Mouse (Mus musculus) E14TG2a.4 (cell line): Measurements from ENCODE around the gene Mgat5.
A peak's percentile ranks its signal among the peaks of the same experiment; 100 is the strongest.

ENCODE experiments used
- H3K27me3 ChIP-seq: 2 replicates; pipeline ENCODE4 v1.6.1; 2014; ENCODE audit warnings: low read length, control low read depth; ENCODE audit not compliant: insufficient read depth
- H3K36me3 ChIP-seq: 2 replicates; pipeline ENCODE4 v1.6.1; 2014; ENCODE audit warnings: low read length, control low read depth; ENCODE audit not compliant: insufficient read depth
- H3K4me1 ChIP-seq: replicated peaks from 2 replicates; pipeline ENCODE4 v1.6.1; 2014; ENCODE audit warnings: low read depth, low read length, control low read depth
- H3K4me3 ChIP-seq: replicated peaks from 2 replicates; pipeline ENCODE4 v1.5.1; 2014; ENCODE audit warnings: mild to moderate bottlenecking, low read length
- H3K9me3 ChIP-seq: 2 replicates; pipeline ENCODE4 v1.6.1; 2014; ENCODE audit warnings: low read length, control low read depth
- CTCF ChIP-seq: conservative IDR thresholded peaks from 2 replicates; pipeline ENCODE4 v1.5.1; 2014; ENCODE audit warnings: low read length
- NANOG ChIP-seq: IDR thresholded peaks from 2 replicates; pipeline ENCODE4 v1.6.1; 2014; ENCODE audit warnings: borderline replicate concordance, low read length, mixed read lengths
- POU5F1 ChIP-seq: IDR thresholded peaks from 2 replicates; pipeline ENCODE4 v1.6.1; 2014; ENCODE audit warnings: low read length, borderline replicate concordance

Mgat5 gene

GRCm38 (mm10) chr1:127173448-127173847 lies 31.4 kb upstream of the Mgat5 start:
- Histone ChIP-seq H3K36me3 (no peaks in the 10 kb centered on the region), H3K4me1 (peaks cover 39% of the 10 kb centered on the region), H3K27me3 (peaks cover 10% of the 10 kb centered on the region; the same call in 1 of the 2 replicates), H3K4me3 (no peak overlapping the region), H3K9me3 (no peaks in the 10 kb centered on the region)
- TF ChIP-seq POU5F1 = no peak
- TF ChIP-seq CTCF = no peak
- TF ChIP-seq NANOG = no peak

- no peak overlapping the region for H3K4me3 ChIP-seq
- H3K36me3 ChIP-seq = no peaks in the 10 kb centered on the region
- TF ChIP-seq NANOG (no peak), POU5F1 (no peak), CTCF (no peak)
- no peaks in the 10 kb centered on the region for H3K4me1 ChIP-seq
- no peaks in the 10 kb centered on the region for H3K9me3 ChIP-seq
- 0 out of 2 replicates have a peak, but pooled peaks cover 3% of the 10 kb centered on the region for H3K27me3 ChIP-seq
Measured at GRCm38 (mm10) chr1:127192396-127192795, 12.4 kb upstream of the Mgat5 start.

- H3K4me1 ChIP-seq = peaks cover 6% of the 10 kb centered on the region
- no peak overlapping the region for H3K4me3 ChIP-seq
- H3K36me3 ChIP-seq = no peaks in the 10 kb centered on the region
- H3K27me3 ChIP-seq = no peaks in the 10 kb centered on the region
- H3K9me3 ChIP-seq = no peaks in the 10 kb centered on the region
- TF ChIP-seq POU5F1 = no peak
- TF ChIP-seq NANOG = no peak
- TF ChIP-seq CTCF = no peak
Measured at GRCm38 (mm10) chr1:127199186-127199585, 5.6 kb upstream of the Mgat5 start.

GRCm38 (mm10) chr1:127202360-127202759 lies 2.5 kb upstream of the Mgat5 start:
- TF ChIP-seq NANOG (no peak), POU5F1 (no peak), CTCF (no peak)

GRCm38 (mm10) chr1:127203231-127203764 lies 1.5 kb upstream of the Mgat5 start:
- no peak overlapping the region for H3K4me3 ChIP-seq
- no peak for TF ChIP-seq POU5F1
- TF ChIP-seq CTCF = no peak
- no peak for TF ChIP-seq NANOG
- H3K9me3 ChIP-seq = no peaks in the 10 kb centered on the region
- no peaks in the 10 kb centered on the region for H3K36me3 ChIP-seq
- peaks cover 23% of the 10 kb centered on the region for H3K4me1 ChIP-seq
- peaks cover 20% of the 10 kb centered on the region for H3K27me3 ChIP-seq

More at GRCm38 (mm10) chr1:127202360-127202759, 2.5 kb upstream of the Mgat5 start:
- Histone ChIP-seq H3K4me1 (peaks cover 23% of the 10 kb centered on the region), H3K27me3 (peaks cover 20% of the 10 kb centered on the region), H3K36me3 (no peaks in the 10 kb centered on the region), H3K9me3 (no peaks in the 10 kb centered on the region), H3K4me3 (no peak overlapping the region)

- H3K4me1 ChIP-seq = peaks cover 23% of the 10 kb centered on the region
- no peaks in the 10 kb centered on the region for H3K9me3 ChIP-seq
- peaks cover 20% of the 10 kb centered on the region for H3K27me3 ChIP-seq
- TF ChIP-seq NANOG (no peak), CTCF (no peak), POU5F1 (no peak)
- no peaks in the 10 kb centered on the region for H3K36me3 ChIP-seq
- H3K4me3 ChIP-seq = peak overlapping the region; percentile 92
Measured at GRCm38 (mm10) chr1:127205501-127206019, 745 bp downstream of the Mgat5 start.

GRCm38 (mm10) chr1:127206020-127206641 lies 1.3 kb downstream of the Mgat5 start:
- Histone ChIP-seq H3K4me3 (peak overlapping the region; percentile 92), H3K27me3 (peaks cover 20% of the 10 kb centered on the region), H3K4me1 (peaks cover 23% of the 10 kb centered on the region), H3K9me3 (no peaks in the 10 kb centered on the region), H3K36me3 (no peaks in the 10 kb centered on the region)
- TF ChIP-seq CTCF = no peak
- no peak for TF ChIP-seq POU5F1
- TF ChIP-seq NANOG = no peak

GRCm38 (mm10) chr1:127206881-127207555 lies 2.2 kb downstream of the Mgat5 start:
- peaks cover 23% of the 10 kb centered on the region for H3K4me1 ChIP-seq
- H3K36me3 ChIP-seq = no peaks in the 10 kb centered on the region
- H3K9me3 ChIP-seq = no peaks in the 10 kb centered on the region
- H3K4me3 ChIP-seq = no peak overlapping the region; the same call in 1 of the 2 replicates
- no peak for TF ChIP-seq NANOG
- TF ChIP-seq CTCF = no peak
- no peak for TF ChIP-seq POU5F1
- peaks cover 20% of the 10 kb centered on the region for H3K27me3 ChIP-seq
